Comparison of ENCODE assay signal across 12 mouse cellular contexts in the genomic region with DNA sequence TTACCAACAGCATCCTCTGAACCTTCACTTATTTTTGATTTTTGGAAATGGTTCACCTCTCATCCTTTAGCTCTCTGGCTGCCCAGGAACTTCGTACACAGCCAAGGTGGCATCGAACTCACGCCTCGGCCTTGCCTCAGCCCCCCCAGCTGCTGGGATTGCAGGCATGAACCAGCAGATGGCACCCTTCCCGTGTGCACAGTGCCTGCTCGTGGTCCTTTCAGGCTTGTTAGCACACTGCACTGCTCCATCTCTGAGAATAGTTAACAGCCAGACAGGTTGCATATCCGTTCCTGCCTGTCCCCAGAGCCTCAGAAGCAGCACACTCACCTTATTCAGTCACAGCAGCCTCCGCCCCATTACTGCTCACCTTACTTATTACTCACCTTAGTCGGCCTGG. TPM values are rescaled to one million over a fixed set of nuclear protein-coding genes. Genes with fewer than 3 reads are reported as not detected.
DNase-seq lines count a peak whose midpoint lies in the region; ATAC-seq and TF ChIP-seq lines count a peak whose summit lies in the region.
"Had no signal": no experiment of that assay in that cellular context is flagged by ENCODE, and none has a peak within 500 bp of the region (broad histone marks: within the 10 kb centered on the region; RNA-seq: fewer than 3 reads in every experiment).

No protein-coding gene starts in this region.

- no peak for DNase-seq in cerebellum, postnatal 4 days (ENCODE audit: low spot score in 2 of 2)
- peak; percentile 29 for DNase-seq in liver
- DNase-seq in brain, embryonic 14.5 days (ENCODE audit: low read depth), result peak; percentile 45
- no peak for DNase-seq in liver, embryonic 14.5 days (ENCODE audit: low read depth in 3 of 3, low spot score in 3 of 3)
- no peak for DNase-seq in heart, postnatal 36 days
- DNase-seq in urinary bladder, postnatal 4 days (ENCODE audit: low spot score in 2 of 2), result no peak
- DNase-seq: heart, postnatal 14 days had no signal

- peaks cover 7% of the 10 kb centered on the region; the same call in 1 of the 2 replicates for H3K9me3 ChIP-seq in liver, embryonic 12.5 days (replicated peaks)
- H3K9me3 ChIP-seq in liver, embryonic 14.5 days (ENCODE audit: control insufficient read depth, low read length), result no peaks in the 10 kb centered on the region; the same call in 1 of the 2 replicates

- no peak overlapping the region for H3K9ac ChIP-seq in liver, embryonic 12.5 days
- no peak overlapping the region for H3K9ac ChIP-seq in liver, embryonic 14.5 days (replicated peaks)
- H3K9ac ChIP-seq: embryonic facial prominence, embryonic 12.5 days; limb, embryonic 13.5 days had no signal

- WGBS in liver, embryonic 12.5 days (ENCODE audit: insufficient replicate concordance), result 77% methylated on average over 9 of the region's 9 CpGs
- WGBS in liver, embryonic 14.5 days (ENCODE audit: insufficient replicate concordance), result 70% methylated on average over 9 of the region's 9 CpGs

- peak; percentile 41; the same call in 1 of the 2 replicates for ATAC-seq in cerebellum, adult (ENCODE audit: insufficient number of reproducible peaks, low FRiP score, low TSS enrichment)
- no peak for ATAC-seq in liver, embryonic 12.5 days
- no peak for ATAC-seq in liver, embryonic 14.5 days (ENCODE audit: insufficient read depth)

- peaks cover 49% of the 10 kb centered on the region for H3K4me1 ChIP-seq in liver, embryonic 12.5 days
- peaks cover 3 to 21% of the 10 kb centered on the region in 2 experiments for H3K4me1 ChIP-seq in liver, embryonic 14.5 days (replicated peaks; ENCODE audit: control insufficient read depth in 2 of 2, insufficient read depth in 2 of 2, low read length in 1 of 2)
- H3K4me1 ChIP-seq: embryonic facial prominence, embryonic 12.5 days; limb, embryonic 13.5 days had no signal

- no peak for TF ChIP-seq EP300 in liver, embryonic 14.5 days (IDR thresholded peaks at IDR 0.05; ENCODE audit: low read depth)

- H3K4me3 ChIP-seq in liver, embryonic 12.5 days, result no peak overlapping the region
- no peak overlapping the region for H3K4me3 ChIP-seq in liver, embryonic 14.5 days (ENCODE audit: insufficient read depth in 1 of 2, low read depth in 2 of 2, low read length in 2 of 2)
- H3K4me3 ChIP-seq: embryonic facial prominence, embryonic 12.5 days; limb, embryonic 13.5 days had no signal

- no peaks in the 10 kb centered on the region for H3K27me3 ChIP-seq in liver, embryonic 12.5 days (replicated peaks)
- H3K27me3 ChIP-seq in liver, embryonic 14.5 days (ENCODE audit: control insufficient read depth, insufficient read depth, low read length), result no peaks in the 10 kb centered on the region
- H3K27me3 ChIP-seq: embryonic facial prominence, embryonic 12.5 days; limb, embryonic 13.5 days had no signal

- intact Hi-C loops in heart, postnatal 36 days (cut with DNase I), result no loop called here

- no peak overlapping the region for H3K4me2 ChIP-seq in liver, embryonic 12.5 days
- no peak overlapping the region for H3K4me2 ChIP-seq in liver, embryonic 14.5 days (ENCODE audit: low read depth)
- H3K4me2 ChIP-seq: embryonic facial prominence, embryonic 12.5 days; limb, embryonic 13.5 days had no signal

- peaks cover 79% of the 10 kb centered on the region for H3K36me3 ChIP-seq in liver, embryonic 12.5 days
- peaks cover 7% of the 10 kb centered on the region for H3K36me3 ChIP-seq in liver, embryonic 14.5 days (replicated peaks; ENCODE audit: control insufficient read depth, insufficient read depth, low read depth)

- peak; percentile 69 for TF ChIP-seq CTCF in brain, embryonic 14.5 days (IDR thresholded peaks at IDR 0.05; ENCODE audit: borderline replicate concordance, extremely low read depth, insufficient read depth, insufficient read length)
- TF ChIP-seq CTCF in liver, embryonic 14.5 days (IDR thresholded peaks at IDR 0.05; ENCODE audit: low read depth), result peak; percentile 84

- H3K27ac ChIP-seq in liver, embryonic 12.5 days, result no peak overlapping the region
- H3K27ac ChIP-seq in liver, embryonic 14.5 days, result no peak overlapping the region
- H3K27ac ChIP-seq: embryonic facial prominence, embryonic 12.5 days; limb, embryonic 13.5 days had no signal

- TF ChIP-seq POLR2A in brain, embryonic 14.5 days (IDR thresholded peaks at IDR 0.05; ENCODE audit: borderline replicate concordance, extremely low read depth, insufficient read depth, insufficient read length, poor library complexity, severe bottlenecking), result no peak

RNA-seq across cellular contexts. Expression of gene Rab4a, which starts 20.2 kb away (rescaled TPM):
- 36.3 and 38.3 TPM in 2 replicates for polyA plus RNA-seq in liver, embryonic 12.5 days (2016; fragmentation: Nextera tagmentation; extraction: Ambion mirVana)
- polyA plus RNA-seq in brain, embryonic 14.5 days (2012; rRNA removed), result 48.0 and 49.1 TPM in 2 replicates
- 12.6 and 12.9 TPM in 2 replicates for polyA plus RNA-seq in liver, embryonic 14.5 days (2012; rRNA removed)
- polyA plus RNA-seq in liver, embryonic 14.5 days (2014; fragmentation: Nextera tagmentation; extraction: Ambion mirVana), result 23.7 and 24.2 TPM in 2 replicates
- 1 to 10 TPM; 7.3 to 7.9 TPM for total RNA-seq in heart, postnatal 36 days (2021)
- total RNA-seq: neutrophil, adult 5-6 weeks had no signal

RNA-seq across cellular contexts. Expression of gene Ccsap, which starts 34.0 kb away (rescaled TPM):
- polyA plus RNA-seq in liver, embryonic 12.5 days (2016; fragmentation: Nextera tagmentation; extraction: Ambion mirVana), result 5.5 and 5.8 TPM in 2 replicates
- 6.6 and 7.5 TPM in 2 replicates for polyA plus RNA-seq in brain, embryonic 14.5 days (2012; rRNA removed)
- polyA plus RNA-seq in liver, embryonic 14.5 days (2012; rRNA removed), result 2.9 and 3.5 TPM in 2 replicates
- 2.4 and 2.7 TPM in 2 replicates for polyA plus RNA-seq in liver, embryonic 14.5 days (2014; fragmentation: Nextera tagmentation; extraction: Ambion mirVana)
- total RNA-seq in heart, postnatal 36 days (2021), result 1 to 10 TPM; 1.3 to 1.6 TPM

Comparison
In these comparisons a context has a peak if more than half of its experiments do, and no peak if none do; other contexts are left out.
1. DNase-seq: peak in liver (single experiment) and brain, embryonic 14.5 days (single experiment); none in cerebellum, postnatal 4 days (0 of 2), liver, embryonic 14.5 days (0 of 3), heart, postnatal 36 days (0 of 2) and urinary bladder, postnatal 4 days (0 of 2).